Mouse (Mus musculus): Measurements from ENCODE around the gene Txndc8. TPM values are rescaled to one million over a fixed set of nuclear protein-coding genes. Genes with fewer than 3 reads are reported as not detected.

The Txndc8 gene
- total RNA-seq (2021) = not detected in 2 replicates
- long read RNA-seq, experiment 1 = 0 reads
- long read RNA-seq, experiment 2 = 0 reads

DNA sequence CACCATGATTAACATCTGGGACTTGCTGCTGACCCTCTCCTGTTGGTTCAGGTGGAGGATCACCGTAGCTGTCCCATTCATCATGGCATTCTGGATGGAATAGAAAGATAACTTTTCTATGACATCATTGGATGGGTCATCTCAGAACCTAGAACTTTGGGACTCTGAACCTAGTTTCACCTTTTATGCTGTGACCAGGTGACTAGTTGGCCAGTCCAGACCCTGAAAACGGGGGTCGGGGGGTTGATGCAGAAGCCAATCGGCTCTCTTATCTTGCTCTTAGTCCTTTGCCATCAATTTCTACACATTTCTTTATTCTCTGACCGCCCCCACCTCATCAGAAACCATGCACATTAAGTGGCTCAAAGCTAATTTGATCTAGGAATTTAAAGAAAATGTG, at the start of gene Txndc8:
TSS of gene Txndc8 (minus strand) at position 101 of the 400 bp plus-strand sequence.
- DNase-seq = no peak

GRCm38 (mm10) chr4:58055653-58056052, 46.7 kb upstream of the Txndc8 start:
- DNase-seq = no peak

DNA sequence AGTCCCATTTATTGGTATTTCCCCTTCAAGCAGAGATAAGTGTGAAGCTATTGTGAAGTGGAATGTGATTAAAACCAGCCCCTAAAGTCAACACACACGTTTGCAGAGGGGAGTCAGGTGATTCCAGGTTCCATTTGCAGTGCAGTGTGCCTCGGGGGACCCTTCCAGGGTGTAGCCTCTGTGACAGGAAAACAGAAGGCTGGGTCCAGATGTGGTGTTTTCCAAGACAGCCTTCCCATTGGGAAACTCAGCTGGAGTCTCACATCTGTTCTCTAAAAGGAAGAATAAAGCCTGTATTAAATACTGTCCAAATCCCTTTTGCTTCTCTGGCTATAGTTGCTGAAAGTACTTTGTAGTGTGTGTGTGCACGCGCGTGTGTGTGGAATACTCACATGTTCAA, 45.5 kb upstream of the Txndc8 start:
- DNase-seq = no peak

GRCm38 (mm10) chr4:58050746-58051145, 41.8 kb upstream of the Txndc8 start:
- no peak for DNase-seq

DNA sequence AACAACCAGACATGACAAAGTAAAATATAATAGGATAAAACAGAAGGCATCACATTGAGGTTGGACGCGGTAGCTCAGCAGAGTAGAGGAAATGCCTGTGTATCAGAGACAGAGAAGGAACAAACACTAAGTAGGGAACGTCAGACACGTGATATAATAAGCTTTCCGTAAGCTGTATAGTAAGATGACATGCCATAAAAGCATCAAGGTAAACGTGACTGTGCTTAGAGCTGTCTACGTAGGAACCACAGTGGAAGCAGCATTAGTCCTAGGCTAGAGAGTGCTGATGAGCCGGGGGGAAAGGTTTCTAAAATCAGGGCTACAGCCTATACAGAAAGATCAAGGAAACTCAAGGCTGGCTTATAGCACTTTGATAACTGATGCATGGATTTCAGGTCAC, 41.4 kb upstream of the Txndc8 start:
- DNase-seq = no peak

GRCm38 (mm10) chr4:58044833-58045232, 35.9 kb upstream of the Txndc8 start:
- no peak for DNase-seq

DNA sequence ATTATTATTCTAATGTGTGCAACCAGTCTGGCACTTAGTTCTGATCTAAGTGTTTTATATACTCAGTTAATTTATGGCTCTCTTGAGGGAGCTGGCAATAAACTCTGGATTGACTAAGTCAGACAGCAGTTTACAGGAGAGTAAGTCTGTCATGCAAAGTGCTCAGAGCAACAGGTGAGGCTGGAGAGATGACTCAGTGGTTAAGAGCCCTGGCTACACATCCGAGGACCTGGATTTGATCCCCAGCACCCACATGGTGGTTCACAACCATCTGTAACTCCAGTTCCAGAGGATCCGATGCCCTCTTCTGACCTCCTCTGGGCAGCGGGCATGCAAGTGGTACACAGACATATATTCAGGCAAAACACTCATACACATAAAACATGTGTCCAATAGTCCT, 35.4 kb upstream of the Txndc8 start:
- no peak for DNase-seq

GRCm38 (mm10) chr4:58040093-58040492, 31.2 kb upstream of the Txndc8 start:
- peak; percentile 10 for DNase-seq

DNA sequence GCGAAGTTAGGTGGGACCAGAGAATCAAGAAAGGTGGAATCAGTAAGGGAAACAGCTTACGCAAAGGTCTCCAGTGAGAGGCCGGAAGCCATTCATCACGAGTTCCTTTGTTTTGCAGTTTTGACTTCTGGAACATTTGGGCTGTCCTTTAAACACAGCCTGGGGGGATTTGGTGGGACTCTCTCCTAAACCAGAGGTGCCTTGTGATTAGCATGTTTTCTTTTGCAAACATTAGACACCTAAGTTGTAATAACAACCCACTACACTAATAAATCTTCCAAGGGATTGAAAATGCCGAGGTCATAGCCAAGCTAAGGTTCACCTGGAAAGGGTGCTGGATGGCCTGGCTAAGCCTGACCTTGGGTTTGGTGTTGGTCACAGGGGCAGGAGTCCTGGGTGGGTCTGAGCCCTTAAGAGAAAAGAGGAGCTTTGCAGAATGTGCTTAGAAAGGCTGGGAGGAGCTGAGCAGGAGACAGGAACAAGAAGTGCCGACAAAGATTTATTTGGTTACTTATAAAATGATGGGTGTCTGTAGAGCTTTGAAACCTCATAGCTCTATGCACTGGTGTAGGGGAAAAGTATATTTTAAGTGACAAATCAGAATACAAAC, 28.3 kb upstream of the Txndc8 start:
- DNase-seq = no peak

- DNase-seq = no peak
Observed at GRCm38 (mm10) chr4:58034663-58035062, 25.7 kb upstream of the Txndc8 start.

GRCm38 (mm10) chr4:58032714-58033113, 23.8 kb upstream of the Txndc8 start:
- DNase-seq = no peak

- DNase-seq = no peak
Observed at GRCm38 (mm10) chr4:58003501-58003900, 5.4 kb downstream of the Txndc8 start.

DNA sequence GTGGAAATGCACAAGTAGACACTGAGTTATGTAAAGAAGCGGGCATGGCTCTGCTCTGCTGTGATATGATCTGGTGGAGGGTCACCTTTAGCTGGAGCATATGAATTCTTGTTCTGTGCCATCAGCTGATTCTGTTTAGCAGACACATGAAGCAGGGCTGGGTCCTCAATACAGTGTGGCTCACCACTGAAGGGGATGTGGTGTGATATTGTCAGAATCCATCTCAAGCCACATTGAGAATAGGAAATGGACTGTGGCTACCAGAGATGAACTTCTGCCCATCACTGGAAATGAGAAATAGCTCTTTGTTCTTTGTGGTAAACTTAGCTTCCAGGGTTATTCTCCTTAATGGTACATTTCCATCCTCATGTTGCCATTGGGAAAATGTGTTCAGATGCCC, 17.5 kb downstream of the Txndc8 start:
- no peak for DNase-seq

DNA sequence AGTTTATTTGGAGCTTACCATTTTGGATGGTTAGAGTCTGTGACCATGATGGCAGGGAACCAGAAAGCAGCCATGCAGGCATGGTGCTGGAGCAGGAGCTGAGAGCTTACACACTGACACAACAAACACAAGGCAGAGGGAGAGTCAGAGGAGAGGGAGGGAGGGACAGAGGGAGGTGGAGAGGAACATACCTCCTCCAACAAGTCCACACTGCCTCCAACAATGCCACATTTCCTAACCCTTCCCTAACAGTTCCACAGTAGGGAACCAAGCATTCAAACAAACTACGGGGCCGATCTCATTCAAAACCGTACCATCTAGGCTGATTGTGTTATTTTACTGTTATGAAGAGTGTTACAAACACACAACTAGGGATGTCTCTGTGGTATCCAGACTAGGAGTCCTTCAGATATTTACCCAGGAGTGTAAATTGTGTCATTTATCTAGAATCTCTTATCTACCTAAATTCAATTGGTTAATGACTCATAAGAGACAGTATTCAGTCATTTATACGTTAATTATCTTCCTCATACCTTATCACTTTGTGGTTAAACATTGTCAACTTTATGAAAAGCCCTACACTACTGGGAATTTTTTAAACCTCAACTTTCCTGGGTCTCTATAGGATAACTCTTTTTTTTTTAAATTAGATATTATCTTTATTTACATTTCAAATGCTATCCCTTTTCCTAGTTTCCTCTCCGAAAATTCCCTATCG, 34.4 kb downstream of the Txndc8 start:
- DNase-seq = no peak

- no peak for DNase-seq
Observed at GRCm38 (mm10) chr4:57973592-57974268, 35.2 kb downstream of the Txndc8 start.

DNA sequence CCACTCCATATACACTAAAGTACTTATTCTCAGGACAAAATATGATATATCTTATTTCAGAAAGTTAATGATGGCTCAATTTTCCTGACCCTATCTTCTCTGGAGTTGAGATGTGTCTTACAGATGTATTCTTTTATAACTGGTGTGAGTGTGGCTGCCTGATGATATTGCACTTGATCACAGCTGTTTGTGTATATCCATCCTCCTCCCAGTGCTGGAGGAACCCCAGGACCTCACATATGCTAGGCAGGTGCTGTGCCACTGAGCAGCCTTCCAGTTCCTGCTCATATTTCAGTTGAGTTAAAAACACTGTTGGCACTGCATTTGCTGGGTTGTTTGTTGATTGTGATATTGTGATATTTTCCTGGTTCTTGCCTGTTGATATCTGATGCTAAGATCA, 38.6 kb downstream of the Txndc8 start:
- DNase-seq = no peak

- DNase-seq = no peak
Observed at GRCm38 (mm10) chr4:57967195-57967594, 41.7 kb downstream of the Txndc8 start.

DNA sequence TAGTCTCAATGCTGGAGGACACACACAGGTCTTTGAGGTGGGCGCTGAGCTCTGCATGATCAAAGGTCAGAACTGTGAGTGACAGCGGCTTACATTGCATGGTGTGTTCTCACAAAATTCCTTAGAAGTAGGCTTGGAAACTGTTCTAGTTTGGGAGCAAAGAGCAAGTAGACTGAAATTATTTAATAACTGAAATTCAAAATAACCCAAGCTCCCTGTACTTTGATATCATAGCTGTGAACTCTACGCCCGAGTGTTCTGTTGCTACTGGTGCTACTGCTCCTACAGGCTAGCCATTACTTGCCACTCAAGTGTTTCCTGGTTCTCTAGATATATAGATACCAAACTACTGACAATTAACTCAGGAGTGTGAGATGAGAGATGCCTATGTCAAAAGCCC, 43.4 kb downstream of the Txndc8 start:
- no peak for DNase-seq

- DNase-seq = peak; percentile 46
Observed at GRCm38 (mm10) chr4:57964143-57964542, 44.8 kb downstream of the Txndc8 start.

GRCm38 (mm10) chr4:57959056-57959455, 49.9 kb downstream of the Txndc8 start:
- no peak for DNase-seq

GRCm38 (mm10) chr4:57958098-57958497, 50.8 kb downstream of the Txndc8 start:
- DNase-seq = no peak

- no peak for DNase-seq
Observed at GRCm38 (mm10) chr4:57957200-57958085, 51.5 kb downstream of the Txndc8 start.
